Mouse (Mus musculus) heart, embryonic 11.5 days (tissue): ENCODE results near the gene Nek5. TPM values are rescaled to one million over a fixed set of nuclear protein-coding genes. Genes with fewer than 3 reads are reported as not detected.
"Not testable (repeated sequence)": the region's sequence is repeated elsewhere in the genome, so short reads cannot be mapped to it uniquely, and the experiment has no call there.

Source experiments
- ATAC-seq: fragments of 200-750 bp; cut with Nextera tagmentation; replicated peaks from 2 replicates; pipeline ENCODE4 v1.8.0; 2017; ENCODE audit warnings: moderate library complexity; ENCODE audit not compliant: insufficient number of reproducible peaks, low FRiP score, low TSS enrichment
- H3K27ac ChIP-seq: fragments of 300-500 bp; sonication (generic); 2 replicates; pipeline ENCODE4 v1.5.1; 2014; ENCODE audit warnings: mild to moderate bottlenecking, low read depth, low read length
- H3K27me3 ChIP-seq: fragments of 300-500 bp; sonication (generic); 2 replicates; pipeline ENCODE4 v1.6.1; 2014; ENCODE audit warnings: mild to moderate bottlenecking, low read length, mixed read lengths; ENCODE audit not compliant: control insufficient read depth, insufficient read depth
- H3K36me3 ChIP-seq: fragments of 300-500 bp; sonication (generic); 2 replicates; pipeline ENCODE4 v1.6.1; 2014; ENCODE audit warnings: mild to moderate bottlenecking, low read length, moderate library complexity, mixed read lengths; ENCODE audit not compliant: control insufficient read depth, insufficient read depth
- H3K4me1 ChIP-seq: fragments of 300-500 bp; sonication (generic); 2 replicates; pipeline ENCODE4 v1.6.1; 2014; ENCODE audit warnings: low read length; ENCODE audit not compliant: control insufficient read depth, insufficient read depth
- H3K4me2 ChIP-seq: fragments of 300-500 bp; sonication (generic); 2 replicates; pipeline ENCODE4 v1.6.1; 2014; ENCODE audit warnings: mild to moderate bottlenecking, moderate library complexity
- H3K4me3 ChIP-seq: fragments of 300-500 bp; sonication (generic); 2 replicates; pipeline ENCODE4 v1.5.1; 2014; ENCODE audit warnings: low read depth, low read length
- H3K9ac ChIP-seq: fragments of 300-500 bp; sonication (generic); 2 replicates; pipeline ENCODE4 v1.6.1; 2014; ENCODE audit warnings: mild to moderate bottlenecking, low read depth, low read length, moderate library complexity
- H3K9me3 ChIP-seq: fragments of 300-500 bp; sonication (generic); replicated peaks from 2 replicates; pipeline ENCODE4 v1.6.1; 2016; ENCODE audit warnings: low read length; ENCODE audit not compliant: control insufficient read depth
- WGBS: fragments of 180-500 bp; shearing (Covaris S2); extraction: QIAGEN DNeasy Blood & Tissue Kit; methylation state at CpG from one replicate; pipeline ENCODE4 v1.1.7; 2014; ENCODE audit not compliant: insufficient replicate concordance; 5-methylcytosine and 5-hydroxymethylcytosine counted together
- polyA plus RNA-seq: library from polyadenylated mRNA; unstranded; fragments of >200 nt; fragmentation: Nextera tagmentation; extraction: Ambion mirVana; gene quantifications from 2 replicates; pipeline ENCODE4 v1.2.1, GENCODE M21; 2014

The Nek5 gene
- polyA plus RNA-seq, 1 experiment from 2014 or later, result 0.27 TPM

DNA sequence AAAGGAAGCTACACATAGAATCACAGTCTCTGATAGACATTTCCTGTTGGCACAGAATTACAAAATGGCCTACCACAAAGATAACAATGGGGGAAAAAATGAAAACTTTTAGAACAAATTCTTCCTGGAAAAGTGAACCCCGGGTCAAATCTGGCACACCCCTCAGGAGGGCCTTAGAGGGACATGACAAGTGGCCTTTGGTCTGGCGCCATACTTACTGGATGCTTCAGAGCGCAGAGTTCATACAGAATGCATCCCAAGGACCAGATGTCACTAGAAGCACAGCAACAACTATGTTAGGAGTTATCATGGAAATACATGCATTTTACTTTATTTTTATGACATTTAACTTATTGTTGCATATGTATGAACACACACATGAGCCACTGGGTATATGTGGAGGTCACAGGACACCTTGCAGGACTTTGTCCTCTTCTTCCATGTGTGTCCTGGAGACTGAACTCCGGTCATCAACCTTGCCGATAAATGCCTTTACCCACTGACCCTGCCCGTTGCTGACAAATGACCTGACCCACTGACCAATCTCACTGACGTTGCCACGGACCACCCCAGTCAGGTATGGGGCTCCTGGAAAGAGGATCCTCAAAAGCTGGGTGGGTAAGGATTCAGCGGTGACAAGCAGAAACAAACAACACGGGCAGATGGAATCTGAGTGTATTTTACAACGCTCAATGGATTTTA lies 24.9 kb upstream of the Nek5 start:
- H3K36me3 ChIP-seq, result 0 out of 2 replicates have a peak, but pooled peaks cover 7% of the 10 kb centered on the region
- no peaks in the 10 kb centered on the region for H3K9me3 ChIP-seq
- no peak for ATAC-seq
- no peak overlapping the region for H3K27ac ChIP-seq
- H3K9ac ChIP-seq, result no peak overlapping the region
- no peaks in the 10 kb centered on the region for H3K4me1 ChIP-seq
- H3K4me2 ChIP-seq, result no peak overlapping the region
- H3K4me3 ChIP-seq, result no peak overlapping the region
- 87% methylated on average over 11 of the region's 11 CpGs for WGBS
- H3K27me3 ChIP-seq, result no peaks in the 10 kb centered on the region

DNA sequence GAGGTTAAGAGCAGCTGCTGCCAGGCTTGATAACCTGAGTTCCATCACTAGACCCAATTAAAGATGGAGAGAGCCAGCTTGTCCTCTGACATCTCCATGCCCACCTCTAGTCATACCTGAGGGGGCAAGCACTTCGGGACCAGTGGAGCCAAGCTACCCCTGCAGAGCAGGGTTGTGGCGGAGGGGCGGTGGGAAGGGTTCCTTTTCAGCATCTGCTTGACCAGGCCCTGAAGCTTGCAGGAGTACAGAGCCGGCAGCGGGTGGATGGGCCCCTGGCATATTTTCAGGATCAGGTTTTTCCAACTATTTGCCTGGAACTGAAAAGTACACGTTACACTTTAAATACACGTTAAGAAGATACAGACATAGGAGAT lies 23.5 kb upstream of the Nek5 start:
- no peaks in the 10 kb centered on the region for H3K9me3 ChIP-seq
- H3K4me3 ChIP-seq, result no peak overlapping the region
- H3K9ac ChIP-seq, result no peak overlapping the region
- no peaks in the 10 kb centered on the region for H3K4me1 ChIP-seq
- 89% methylated on average over 7 of the region's 7 CpGs for WGBS
- H3K27ac ChIP-seq, result no peak overlapping the region
- no peak for ATAC-seq
- H3K27me3 ChIP-seq, result no peaks in the 10 kb centered on the region
- 0 out of 2 replicates have a peak, but pooled peaks cover 7% of the 10 kb centered on the region for H3K36me3 ChIP-seq
- no peak overlapping the region for H3K4me2 ChIP-seq

DNA sequence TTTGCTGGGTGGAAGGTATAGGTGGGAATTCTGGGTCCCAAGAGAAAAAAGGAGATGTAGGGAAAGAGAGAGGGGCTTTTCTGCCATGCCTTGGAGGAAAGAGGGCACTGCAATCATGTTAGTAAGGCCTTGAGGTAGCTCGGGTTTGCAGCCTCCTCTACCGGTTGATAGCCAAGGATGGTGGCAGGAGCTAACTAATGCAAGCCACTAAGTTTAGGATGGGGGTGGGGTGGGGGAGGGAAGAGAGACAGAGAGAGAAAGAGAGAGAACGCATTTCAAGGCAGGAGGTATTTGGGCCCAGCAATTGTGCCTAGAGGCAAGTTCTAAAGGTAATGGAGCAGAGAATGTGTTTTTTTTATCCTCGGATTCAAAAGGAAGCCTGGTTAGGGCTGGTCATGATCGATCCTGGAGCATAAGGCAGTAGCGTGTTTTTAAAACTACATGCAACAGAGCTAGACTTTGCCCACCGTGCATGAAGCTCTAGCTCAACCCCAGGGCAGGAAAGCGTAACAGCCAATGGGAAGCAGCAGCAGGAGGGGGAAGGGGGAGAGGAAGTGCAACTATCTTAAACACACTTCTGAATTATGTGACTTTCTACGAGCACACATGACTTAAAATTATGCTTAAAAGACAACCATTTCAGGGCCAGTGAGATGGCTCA lies 23.0 kb upstream of the Nek5 start:
- Histone ChIP-seq H3K36me3 (0 out of 2 replicates have a peak, but pooled peaks cover 7% of the 10 kb centered on the region), H3K9ac (no peak overlapping the region), H3K4me3 (no peak overlapping the region), H3K9me3 (no peaks in the 10 kb centered on the region), H3K27me3 (no peaks in the 10 kb centered on the region), H3K4me1 (no peaks in the 10 kb centered on the region), H3K27ac (no peak overlapping the region), H3K4me2 (no peak overlapping the region)
- WGBS, result 72% methylated on average over 9 of the region's 9 CpGs
- ATAC-seq, result no peak

DNA sequence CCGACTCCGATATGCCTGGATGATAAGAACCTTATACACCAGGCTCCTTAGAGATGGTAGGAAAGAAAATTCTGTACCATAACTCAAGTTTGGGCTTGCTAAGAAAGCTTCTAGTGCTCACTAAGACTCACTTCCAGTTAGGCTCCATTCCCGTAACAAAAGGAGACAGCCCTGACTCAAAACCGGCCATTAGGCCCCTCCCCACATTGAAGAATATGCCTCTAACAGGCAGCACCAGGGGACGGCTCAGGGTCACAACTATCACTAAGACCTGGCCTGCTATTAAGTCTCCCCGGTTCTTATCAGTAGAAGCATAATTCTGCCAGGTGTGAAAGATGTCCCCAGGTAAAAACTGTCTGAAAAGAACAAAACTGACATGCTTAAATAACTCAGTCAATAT lies 21.0 kb upstream of the Nek5 start:
- ATAC-seq, result no peak
- no peaks in the 10 kb centered on the region for H3K9me3 ChIP-seq
- H3K4me2 ChIP-seq, result no peak overlapping the region
- H3K9ac ChIP-seq, result no peak overlapping the region
- no peak overlapping the region for H3K27ac ChIP-seq
- H3K36me3 ChIP-seq, result 0 out of 2 replicates have a peak, but pooled peaks cover 7% of the 10 kb centered on the region
- no peaks in the 10 kb centered on the region for H3K4me1 ChIP-seq
- no peak overlapping the region for H3K4me3 ChIP-seq
- H3K27me3 ChIP-seq, result no peaks in the 10 kb centered on the region
- WGBS, result 74% methylated on average over 6 of the region's 6 CpGs

DNA sequence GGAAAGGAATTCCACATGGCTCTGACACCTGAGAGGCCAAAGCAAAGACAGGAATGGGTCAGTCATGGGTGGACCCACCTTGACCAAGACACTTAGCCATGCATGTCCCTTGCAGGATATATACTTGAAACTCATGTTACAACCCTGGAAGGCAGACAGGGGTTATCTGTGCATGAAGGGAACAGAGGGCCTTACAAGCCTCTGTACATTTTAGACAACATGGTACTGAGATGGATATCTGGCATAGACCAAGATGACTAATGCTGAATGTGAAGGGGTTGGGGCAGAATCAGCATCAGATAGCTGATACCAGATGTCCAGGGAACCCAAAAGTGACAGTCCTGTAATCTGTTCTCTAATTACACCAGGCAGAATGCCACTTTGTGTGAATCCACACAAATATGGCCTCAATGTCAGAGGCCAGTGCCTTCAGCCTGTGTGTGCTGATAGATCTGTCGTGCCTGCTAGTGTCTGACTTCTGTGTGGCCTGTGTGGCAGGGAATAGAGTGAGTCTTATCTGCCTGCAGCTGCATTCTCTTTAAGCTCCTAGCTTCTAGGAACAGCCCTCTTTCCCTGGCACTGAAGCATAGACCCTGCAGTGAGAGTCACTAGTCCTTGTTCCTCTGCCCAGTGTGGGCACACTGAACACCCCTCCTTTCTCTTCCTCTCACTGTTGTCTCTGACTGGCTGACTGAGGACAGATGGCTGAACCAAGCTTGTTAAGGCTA lies 19.1 kb upstream of the Nek5 start:
- Histone ChIP-seq H3K36me3 (0 out of 2 replicates have a peak, but pooled peaks cover 7% of the 10 kb centered on the region), H3K4me2 (no peak overlapping the region), H3K27me3 (no peaks in the 10 kb centered on the region), H3K9me3 (no peaks in the 10 kb centered on the region), H3K9ac (no peak overlapping the region), H3K27ac (no peak overlapping the region), H3K4me1 (no peaks in the 10 kb centered on the region), H3K4me3 (no peak overlapping the region)
- no peak for ATAC-seq
- 55% methylated on average over 1 of the region's 1 CpGs for WGBS

DNA sequence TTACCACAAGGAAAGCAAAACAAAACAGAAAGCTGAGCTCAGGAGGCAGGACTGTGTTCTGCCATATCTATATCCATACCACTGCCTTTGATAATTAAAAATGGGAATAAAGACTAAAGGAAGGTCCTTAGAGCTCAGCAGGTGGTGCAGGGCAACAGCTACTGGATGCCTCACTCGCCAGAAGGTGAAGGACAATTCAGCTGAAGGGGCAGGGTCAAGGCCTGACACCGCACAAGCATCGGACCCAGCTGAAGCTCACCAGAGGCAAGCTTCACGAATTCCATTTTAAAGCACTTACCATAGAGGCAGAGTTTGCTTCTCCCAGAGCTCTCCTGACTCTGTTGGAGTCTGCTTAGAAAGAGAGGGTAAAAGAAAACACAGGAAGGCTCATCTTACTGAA lies 17.7 kb upstream of the Nek5 start:
- no peak overlapping the region for H3K4me2 ChIP-seq
- H3K27me3 ChIP-seq, result no peaks in the 10 kb centered on the region
- no peaks in the 10 kb centered on the region for H3K9me3 ChIP-seq
- no peak overlapping the region for H3K9ac ChIP-seq
- no peak overlapping the region for H3K4me3 ChIP-seq
- H3K27ac ChIP-seq, result no peak overlapping the region
- ATAC-seq, result no peak
- WGBS, result 73% methylated on average over 4 of the region's 4 CpGs
- no peaks in the 10 kb centered on the region for H3K4me1 ChIP-seq
- H3K36me3 ChIP-seq, result 0 out of 2 replicates have a peak, but pooled peaks cover 2% of the 10 kb centered on the region

DNA sequence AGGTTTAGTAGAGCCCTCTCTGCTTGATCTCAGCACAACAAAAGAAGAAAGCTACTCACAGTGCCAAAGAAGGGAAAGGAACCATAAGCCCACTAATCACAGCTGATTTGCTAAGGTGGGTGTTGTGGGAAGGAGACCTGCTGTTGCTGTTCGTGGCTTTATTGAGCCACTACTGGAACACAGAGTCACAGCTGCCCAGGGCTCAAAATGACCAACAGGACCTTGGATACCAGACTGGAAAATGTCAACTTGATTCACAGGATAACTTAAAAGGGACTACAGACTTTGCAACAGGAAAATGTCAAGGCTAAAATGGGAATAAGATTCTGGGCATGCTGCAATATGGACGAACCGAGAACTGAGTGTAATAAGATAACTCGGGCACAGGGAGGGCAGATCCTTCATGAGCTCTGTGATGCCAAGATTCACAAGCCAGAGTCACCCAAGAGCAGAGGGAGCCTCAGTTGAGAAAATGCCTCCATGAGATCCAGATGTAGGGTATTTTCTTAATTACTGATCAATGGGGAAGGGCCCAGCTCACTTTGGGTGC lies 17.1 kb upstream of the Nek5 start:
- H3K36me3 ChIP-seq, result no peaks in the 10 kb centered on the region
- H3K9me3 ChIP-seq, result no peaks in the 10 kb centered on the region
- no peaks in the 10 kb centered on the region for H3K27me3 ChIP-seq
- H3K4me1 ChIP-seq, result no peaks in the 10 kb centered on the region
- no peak overlapping the region for H3K27ac ChIP-seq
- no peak overlapping the region for H3K4me2 ChIP-seq
- WGBS, result 82% methylated on average over 4 of the region's 4 CpGs
- no peak for ATAC-seq
- no peak overlapping the region for H3K9ac ChIP-seq
- H3K4me3 ChIP-seq, result no peak overlapping the region

DNA sequence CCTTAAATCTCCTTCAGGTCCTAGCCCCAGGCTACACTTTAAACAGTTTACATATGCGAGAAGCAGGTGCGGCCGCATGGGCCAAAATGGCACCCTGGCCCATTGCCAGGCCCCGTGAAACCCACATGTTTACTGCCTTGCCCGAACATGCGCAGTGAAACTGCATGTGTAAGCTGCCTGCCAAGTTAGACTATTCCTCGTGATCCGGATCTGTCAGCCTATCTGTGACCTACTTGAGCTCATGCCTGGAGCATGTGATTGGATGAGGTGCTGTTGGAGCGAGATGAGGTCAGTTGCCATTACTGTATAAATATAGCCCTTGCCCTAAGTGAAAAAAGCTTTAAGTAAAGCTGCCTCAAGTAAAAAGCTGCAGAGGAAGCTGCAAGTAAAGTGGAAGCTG lies 11.6 kb upstream of the Nek5 start:
- not testable (repeated sequence) for H3K4me3 ChIP-seq, H3K4me2 ChIP-seq, H3K4me1 ChIP-seq, H3K36me3 ChIP-seq, H3K9ac ChIP-seq, ATAC-seq, H3K9me3 ChIP-seq, H3K27me3 ChIP-seq, H3K27ac ChIP-seq
- WGBS, result 90% methylated on average over 9 of the region's 9 CpGs
